Mouse (Mus musculus) heart, adult 2 months (tissue): Measurements from ENCODE around the gene Ethe1.

Source experiments
- CTCF ChIP-seq: fragments of 200-600 bp; IDR thresholded peaks from 2 replicates; pipeline ENCODE4 v1.8.1; 2022; ENCODE audit warnings: antibody characterized with exemption, mild to moderate bottlenecking, moderate library complexity
- POLR2A ChIP-seq: fragments of 200-500 bp; IDR thresholded peaks from 2 replicates; pipeline ENCODE4 v1.6.1; 2011; ENCODE audit warnings: mild to moderate bottlenecking, low read depth, low read length, control low read depth; ENCODE audit not compliant: insufficient read depth

- peak; percentile 93 for TF ChIP-seq CTCF
- TF ChIP-seq POLR2A: no peak
Observed at GRCm38 (mm10) chr7:24564607-24565265, 22.6 kb upstream of the Ethe1 start.
